Mouse (Mus musculus) forebrain, postnatal 0 days (tissue): ENCODE data around the gene Higd1b. TPM values are rescaled to one million over a fixed set of nuclear protein-coding genes. Genes with fewer than 3 reads are reported as not detected.

Experiments
- ATAC-seq: fragments of 200-750 bp; cut with Nextera tagmentation; 2 replicates; pipeline ENCODE4 v1.8.0; 2017; ENCODE audit warnings: mild to moderate bottlenecking, moderate library complexity
- DNase-seq: peaks from one replicate; pipeline ENCODE4 v3.0.0-alpha.2; 2015
- H3K27ac ChIP-seq: fragments of 300-500 bp; sonication (generic); 2 replicates; pipeline ENCODE4 v1.5.1; 2014; ENCODE audit warnings: low read depth, mild to moderate bottlenecking, antibody characterized with exemption, low read length, moderate library complexity, mixed read lengths
- H3K27me3 ChIP-seq: fragments of 300-500 bp; sonication (generic); 2 replicates; pipeline ENCODE4 v1.6.1; 2014; ENCODE audit warnings: mild to moderate bottlenecking, low read length, mixed read lengths; ENCODE audit not compliant: insufficient read depth
- H3K36me3 ChIP-seq: fragments of 300-500 bp; sonication (generic); 2 replicates; pipeline ENCODE4 v1.6.1; 2014; ENCODE audit warnings: mild to moderate bottlenecking, moderate library complexity; ENCODE audit not compliant: insufficient read depth
- H3K4me1 ChIP-seq: fragments of 300-500 bp; sonication (generic); 2 replicates; pipeline ENCODE4 v1.6.1; 2014; ENCODE audit warnings: antibody characterized with exemption; ENCODE audit not compliant: insufficient read depth
- H3K4me2 ChIP-seq: fragments of 300-500 bp; sonication (generic); 2 replicates; pipeline ENCODE4 v1.6.1; 2014; ENCODE audit warnings: low read depth, mild to moderate bottlenecking, moderate library complexity
- H3K4me3 ChIP-seq: fragments of 300-500 bp; sonication (generic); 2 replicates; pipeline ENCODE4 v1.5.1; 2014; ENCODE audit warnings: low read depth, low read length, mixed read lengths
- H3K9ac ChIP-seq: fragments of 300-500 bp; sonication (generic); 2 replicates; pipeline ENCODE4 v1.6.1; 2014; ENCODE audit warnings: mild to moderate bottlenecking
- H3K9me3 ChIP-seq: fragments of 300-500 bp; sonication (generic); 2 replicates; pipeline ENCODE4 v1.6.1; 2016; ENCODE audit warnings: low read length
- CTCF ChIP-seq: sonication (generic); IDR thresholded peaks from 2 replicates; pipeline ENCODE4 v1.5.1; 2016; ENCODE audit warnings: antibody characterized with exemption, control low read depth, low read depth
- WGBS: fragments of 180-500 bp; shearing (Covaris S2); extraction: QIAGEN DNeasy Blood & Tissue Kit; methylation state at CpG from one replicate; pipeline ENCODE4 v1.1.7; 2014; 5-methylcytosine and 5-hydroxymethylcytosine counted together
- polyA plus RNA-seq: library from polyadenylated mRNA; unstranded; fragments of >200 nt; fragmentation: Nextera tagmentation; extraction: Ambion mirVana; gene quantifications from 2 replicates; pipeline ENCODE4 v1.2.1, GENCODE M21; 2015
- total RNA-seq: library from RNA; depleted of rRNA; stranded (reverse); fragments of >200 nt; gene quantifications from 2 replicates; pipeline ENCODE4 v1.2.3, GENCODE M21; 2014; rRNA removed

Gene Higd1b
- total and polyA plus RNA-seq, 2 experiments from 2014 or later: 5.3 to 13.8 TPM

GRCm38 (mm10) chr11:102884616-102885219 lies 49.1 kb downstream of the Higd1b start, which contains the start of gene Fam187a:
Gene Fam187a (plus strand): TSS chr11:102885169.
- WGBS: 56% methylated on average over 10 of the region's 10 CpGs
- peaks cover 16% of the 10 kb centered on the region; the same call in 1 of the 2 replicates for H3K4me1 ChIP-seq
- no peak within 1 kb of the TSS for H3K4me2 ChIP-seq
- H3K9ac ChIP-seq: no peak within 1 kb of the TSS
- H3K27me3 ChIP-seq: no peaks in the 10 kb centered on the region
- H3K27ac ChIP-seq: no peak within 1 kb of the TSS
- H3K4me3 ChIP-seq: no peak within 1 kb of the TSS
- no peaks in the 10 kb centered on the region for H3K36me3 ChIP-seq
- ATAC-seq: no peak
- DNase-seq: no peak
- H3K9me3 ChIP-seq: no peaks in the 10 kb centered on the region
- TF ChIP-seq CTCF: no peak

- Histone ChIP-seq H3K27ac (no peak overlapping the region), H3K4me3 (no peak overlapping the region), H3K27me3 (no peaks in the 10 kb centered on the region), H3K36me3 (no peaks in the 10 kb centered on the region), H3K4me1 (peaks cover 11% of the 10 kb centered on the region; the same call in 1 of the 2 replicates), H3K9ac (no peak overlapping the region), H3K4me2 (no peak overlapping the region), H3K9me3 (no peaks in the 10 kb centered on the region)
- 81% methylated on average over 5 of the region's 5 CpGs for WGBS
- ATAC-seq (no peak), DNase-seq (no peak)
- no peak for TF ChIP-seq CTCF
Measured at GRCm38 (mm10) chr11:102887433-102887832, 51.8 kb downstream of the Higd1b start.

Other genes with a start within 250 kb of the Higd1b start
- gene Fzd2, start 231.5 kb upstream of the Higd1b start, total RNA-seq: 12.0 and 15.2 TPM in 2 replicates
- 4.5 and 4.6 TPM in 2 replicates for gene Fzd2, start 231.5 kb upstream of the Higd1b start, polyA plus RNA-seq
- gene Meioc, start 172.1 kb upstream of the Higd1b start, total RNA-seq: not detected in 2 replicates
- gene Meioc, start 172.1 kb upstream of the Higd1b start, polyA plus RNA-seq: 0.08 and 0.10 TPM in 2 replicates
- gene Ccdc43, start 138.1 kb upstream of the Higd1b start, total RNA-seq: 33.6 and 36.9 TPM in 2 replicates
- 32.1 and 36.6 TPM in 2 replicates for gene Ccdc43, start 138.1 kb upstream of the Higd1b start, polyA plus RNA-seq
- 37.9 and 49.9 TPM in 2 replicates for gene Adam11, start 74.4 kb upstream of the Higd1b start, total RNA-seq
- gene Adam11, start 74.4 kb upstream of the Higd1b start, polyA plus RNA-seq: 14.1 and 17.6 TPM in 2 replicates
- gene Gjc1, start 16.1 kb upstream of the Higd1b start, total RNA-seq: 25.3 and 26.5 TPM in 2 replicates
- gene Gjc1, start 16.1 kb upstream of the Higd1b start, polyA plus RNA-seq: 22.6 and 24.1 TPM in 2 replicates
- gene Eftud2, start 45.1 kb downstream of the Higd1b start, total RNA-seq: 63.2 and 71.7 TPM in 2 replicates
- 111 and 118 TPM in 2 replicates for gene Eftud2, start 45.1 kb downstream of the Higd1b start, polyA plus RNA-seq
- 3.1 and 4.4 TPM in 2 replicates for gene Ccdc103, start 45.4 kb downstream of the Higd1b start, total RNA-seq
- gene Ccdc103, start 45.4 kb downstream of the Higd1b start, polyA plus RNA-seq: 2.7 and 2.9 TPM in 2 replicates
- 0.38 TPM in 1 of 2 replicates, not detected in the other for gene Fam187a, start 49.3 kb downstream of the Higd1b start, total RNA-seq
- not detected in 2 replicates for gene Fam187a, start 49.3 kb downstream of the Higd1b start, polyA plus RNA-seq
- 44.4 and 58.9 TPM in 2 replicates for gene Gfap, start 65.1 kb downstream of the Higd1b start, total RNA-seq
- 31.8 and 52.6 TPM in 2 replicates for gene Gfap, start 65.1 kb downstream of the Higd1b start, polyA plus RNA-seq
- gene Kif18b, start 89.3 kb downstream of the Higd1b start, total RNA-seq: 3.2 and 6.6 TPM in 2 replicates
- 0.54 and 0.70 TPM in 2 replicates for gene Kif18b, start 89.3 kb downstream of the Higd1b start, polyA plus RNA-seq
- gene C1ql1, start 110.8 kb downstream of the Higd1b start, total RNA-seq: 10.3 and 11.8 TPM in 2 replicates
- 3.9 and 5.4 TPM in 2 replicates for gene C1ql1, start 110.8 kb downstream of the Higd1b start, polyA plus RNA-seq
- 63.2 and 64.1 TPM in 2 replicates for gene Nmt1, start 192.3 kb downstream of the Higd1b start, total RNA-seq
- gene Nmt1, start 192.3 kb downstream of the Higd1b start, polyA plus RNA-seq: 35.0 and 36.7 TPM in 2 replicates
- gene Dcakd, start 192.5 kb downstream of the Higd1b start, total RNA-seq: 136 and 148 TPM in 2 replicates
- gene Dcakd, start 192.5 kb downstream of the Higd1b start, polyA plus RNA-seq: 173 and 191 TPM in 2 replicates